Comparison of ENCODE assay signal across 20 mouse cellular contexts in genomic region chr14:47959366-47960280, GRCm38 (mm10).
DNase-seq lines count a peak whose midpoint lies in the region; ATAC-seq and TF ChIP-seq lines count a peak whose summit lies in the region.
"Had no signal": no experiment of that assay in that cellular context is flagged by ENCODE, and none has a peak within 500 bp of the region (broad histone marks: within the 10 kb centered on the region; RNA-seq: fewer than 3 reads in every experiment).

No protein-coding gene starts in this region.

- no peaks in the 10 kb centered on the region for H3K36me3 ChIP-seq in heart, embryonic 12.5 days
- H3K36me3 ChIP-seq in lung, embryonic 16.5 days (ENCODE audit: control insufficient read depth, insufficient read depth, low read length): no peaks in the 10 kb centered on the region
- H3K36me3 ChIP-seq: hindbrain, embryonic 12.5 days; intestine, embryonic 15.5 days; liver, embryonic 15.5 days; neural tube, embryonic 15.5 days had no signal

- no peaks in the 10 kb centered on the region for H3K4me1 ChIP-seq in heart, embryonic 12.5 days (replicated peaks)
- H3K4me1 ChIP-seq in lung, embryonic 16.5 days (replicated peaks; ENCODE audit: control insufficient read depth, insufficient read depth, low read length): no peaks in the 10 kb centered on the region; the same call in 1 of the 2 replicates
- H3K4me1 ChIP-seq in lung, adult 2 months (ENCODE audit: control insufficient read depth, insufficient read depth, low read length): no peaks in the 10 kb centered on the region
- H3K4me1 ChIP-seq: hindbrain, embryonic 12.5 days; intestine, embryonic 15.5 days; liver, embryonic 15.5 days; neural tube, embryonic 15.5 days had no signal

- H3K4me2 ChIP-seq in heart, embryonic 12.5 days: no peak overlapping the region
- no peak overlapping the region for H3K4me2 ChIP-seq in lung, embryonic 16.5 days (ENCODE audit: low read depth, low read length)
- H3K4me2 ChIP-seq: hindbrain, embryonic 12.5 days; intestine, embryonic 15.5 days; liver, embryonic 15.5 days; neural tube, embryonic 15.5 days had no signal

- 69% methylated on average over 12 of the region's 12 CpGs for WGBS in heart, embryonic 12.5 days
- WGBS in lung, embryonic 16.5 days: 58% methylated on average over 12 of the region's 12 CpGs
- 62% methylated on average over 12 of the region's 12 CpGs for WGBS in lung, adult 2 months

- no peaks in the 10 kb centered on the region for H3K27me3 ChIP-seq in heart, embryonic 12.5 days (replicated peaks)
- no peaks in the 10 kb centered on the region for H3K27me3 ChIP-seq in lung, embryonic 16.5 days (ENCODE audit: control insufficient read depth, insufficient read depth, low read depth, low read length)
- H3K27me3 ChIP-seq: CH12.LX; hindbrain, embryonic 12.5 days; intestine, embryonic 15.5 days; liver, embryonic 15.5 days; neural tube, embryonic 15.5 days had no signal

- TF ChIP-seq POLR2A in lung, adult 2 months (IDR thresholded peaks at IDR 0.05; ENCODE audit: borderline replicate concordance, extremely low read depth, low read depth, low read length): no peak

- peak; percentile 8 for DNase-seq in adrenal gland, postnatal 14 days
- DNase-seq in adrenal gland, adult 8-10 months: no peak
- peak; percentile 15 to 53 for DNase-seq in heart, adult 18-20 months
- no peak for DNase-seq in lung, adult 2 months
- DNase-seq in skeletal muscle tissue, adult 2 months (ENCODE audit: low read depth, low spot score): peak; percentile 37
- DNase-seq: cerebellum, postnatal 10 days; embryo, embryonic 11 days; kidney, postnatal 4 days; midbrain, embryonic 14.5 days; retina, postnatal 1 day; right cerebral cortex, postnatal 4 days had no signal

- H3K4me3 ChIP-seq in heart, embryonic 12.5 days: no peak overlapping the region
- H3K4me3 ChIP-seq in lung, embryonic 16.5 days (ENCODE audit: low read length): no peak overlapping the region
- H3K4me3 ChIP-seq in lung, adult 2 months (replicated peaks; ENCODE audit: extremely low read depth, low read depth, low read length): no peak overlapping the region
- H3K4me3 ChIP-seq: hindbrain, embryonic 12.5 days; intestine, embryonic 15.5 days; liver, embryonic 15.5 days; myocyte; neural tube, embryonic 15.5 days had no signal

- no peak for ATAC-seq in heart, embryonic 12.5 days (ENCODE audit: insufficient number of reproducible peaks, low FRiP score)
- no peak for ATAC-seq in lung, embryonic 16.5 days (ENCODE audit: low read depth)
- ATAC-seq in erythroid progenitor cell, adult 5-6 weeks (replicated peaks; ENCODE audit: low FRiP score, poor library complexity, severe bottlenecking): no peak
- ATAC-seq: intestine, embryonic 15.5 days had no signal

- no peak for TF ChIP-seq CTCF in lung, adult 2 months (IDR thresholded peaks at IDR 0.05; ENCODE audit: insufficient read depth, low read length)

- peaks cover 6% of the 10 kb centered on the region; the same call in 1 of the 2 replicates for H3K9me3 ChIP-seq in heart, embryonic 12.5 days (replicated peaks)
- no peaks in the 10 kb centered on the region; the same call in 1 of the 2 replicates for H3K9me3 ChIP-seq in lung, embryonic 16.5 days (ENCODE audit: control insufficient read depth, low read length)
- H3K9me3 ChIP-seq: hindbrain, embryonic 12.5 days; intestine, embryonic 15.5 days; liver, embryonic 15.5 days; neural tube, embryonic 15.5 days had no signal

- no peak overlapping the region for H3K27ac ChIP-seq in heart, embryonic 12.5 days (ENCODE audit: poor library complexity, severe bottlenecking)
- H3K27ac ChIP-seq in lung, embryonic 16.5 days (ENCODE audit: low read length): peak overlapping the region; percentile 87
- H3K27ac ChIP-seq: hindbrain, embryonic 12.5 days; intestine, embryonic 15.5 days; liver, embryonic 15.5 days; neural tube, embryonic 15.5 days had no signal

- H3K9ac ChIP-seq in heart, embryonic 12.5 days: no peak overlapping the region
- no peak overlapping the region for H3K9ac ChIP-seq in lung, embryonic 16.5 days (ENCODE audit: low read length)
- H3K9ac ChIP-seq: hindbrain, embryonic 12.5 days; intestine, embryonic 15.5 days; liver, embryonic 15.5 days; neural tube, embryonic 15.5 days had no signal

Comparison
In these comparisons a context has a peak if more than half of its experiments do, and no peak if none do; other contexts are left out.
1. DNase-seq: peak in adrenal gland, postnatal 14 days (single experiment), heart, adult 18-20 months (2 of 2) and skeletal muscle tissue, adult 2 months (single experiment); none in adrenal gland, adult 8-10 months (single experiment) and lung, adult 2 months (single experiment).